Mouse (Mus musculus) frontal cortex, postnatal 10 days (tissue): ENCODE measurements around the gene 1600002K03Rik.
A peak's percentile ranks its signal among the peaks of the same experiment; 100 is the strongest.

Source experiments
- DNase-seq, 2 experiments: peaks; one replicate each; pipeline ENCODE4 v3.0.0; 2022; ENCODE audit warnings: low spot score in 2 of 2, mixed read lengths in 1 of 2

The 1600002K03Rik gene

GRCm38 (mm10) chr10:80167460-80168037, 5.2 kb upstream of the 1600002K03Rik start:
- DNase-seq, result peak; percentile 96 to 98

- peak in 1 of 2 experiments; percentile 89 for DNase-seq
Measured at GRCm38 (mm10) chr10:80168038-80168661, 4.6 kb upstream of the 1600002K03Rik start.

GRCm38 (mm10) chr10:80169070-80169469, 3.7 kb upstream of the 1600002K03Rik start:
- DNase-seq, result no peak

- DNase-seq, result no peak
Measured at GRCm38 (mm10) chr10:80169651-80170050, 3.1 kb upstream of the 1600002K03Rik start.

GRCm38 (mm10) chr10:80170052-80170451, 2.7 kb upstream of the 1600002K03Rik start:
- no peak for DNase-seq

- no peak for DNase-seq
Measured at GRCm38 (mm10) chr10:80170601-80171021, 2.1 kb upstream of the 1600002K03Rik start.

- DNase-seq, result no peak
Measured at GRCm38 (mm10) chr10:80171252-80171651, 1.5 kb upstream of the 1600002K03Rik start.

GRCm38 (mm10) chr10:80171760-80172526, 801 bp upstream of the 1600002K03Rik start:
- DNase-seq, result peak in 1 of 2 experiments; percentile 31

- no peak for DNase-seq
Measured at GRCm38 (mm10) chr10:80173358-80173757, 614 bp downstream of the 1600002K03Rik start.

- no peak for DNase-seq
Measured at GRCm38 (mm10) chr10:80173955-80174640, 1.4 kb downstream of the 1600002K03Rik start.

GRCm38 (mm10) chr10:80174705-80175104, 2.0 kb downstream of the 1600002K03Rik start:
- no peak for DNase-seq

GRCm38 (mm10) chr10:80175536-80176269, 3.0 kb downstream of the 1600002K03Rik start:
- no peak for DNase-seq

GRCm38 (mm10) chr10:80176270-80176834, 3.6 kb downstream of the 1600002K03Rik start:
- no peak for DNase-seq

- DNase-seq, result no peak
Measured at GRCm38 (mm10) chr10:80177441-80178279, 4.9 kb downstream of the 1600002K03Rik start.

GRCm38 (mm10) chr10:80179068-80180051, 6.6 kb downstream of the 1600002K03Rik start, which contains the start of gene Efna2:
Gene Efna2, plus strand, starts transcription at chr10:80179482.
- DNase-seq, result peak in 1 of 2 experiments; percentile 52

GRCm38 (mm10) chr10:80180288-80180687, 7.5 kb downstream of the 1600002K03Rik start:
- no peak for DNase-seq

- no peak for DNase-seq
Measured at GRCm38 (mm10) chr10:80180823-80181222, 8.1 kb downstream of the 1600002K03Rik start.

- DNase-seq, result no peak
Measured at GRCm38 (mm10) chr10:80182547-80182946, 9.8 kb downstream of the 1600002K03Rik start.

GRCm38 (mm10) chr10:80186649-80187048, 13.9 kb downstream of the 1600002K03Rik start:
- peak in 1 of 2 experiments; percentile 9 for DNase-seq
